Mouse (Mus musculus) cerebellum, adult (tissue): ENCODE data around the gene Ext2.

ENCODE experiments used
- ATAC-seq: cut with Nextera tagmentation; 2 replicates; pipeline ENCODE4 v1.9.2; 2017; ENCODE audit warnings: mild to moderate bottlenecking, moderate library complexity, mixed read lengths; ENCODE audit not compliant: insufficient number of reproducible peaks, low FRiP score, low TSS enrichment

Ext2 gene

DNA sequence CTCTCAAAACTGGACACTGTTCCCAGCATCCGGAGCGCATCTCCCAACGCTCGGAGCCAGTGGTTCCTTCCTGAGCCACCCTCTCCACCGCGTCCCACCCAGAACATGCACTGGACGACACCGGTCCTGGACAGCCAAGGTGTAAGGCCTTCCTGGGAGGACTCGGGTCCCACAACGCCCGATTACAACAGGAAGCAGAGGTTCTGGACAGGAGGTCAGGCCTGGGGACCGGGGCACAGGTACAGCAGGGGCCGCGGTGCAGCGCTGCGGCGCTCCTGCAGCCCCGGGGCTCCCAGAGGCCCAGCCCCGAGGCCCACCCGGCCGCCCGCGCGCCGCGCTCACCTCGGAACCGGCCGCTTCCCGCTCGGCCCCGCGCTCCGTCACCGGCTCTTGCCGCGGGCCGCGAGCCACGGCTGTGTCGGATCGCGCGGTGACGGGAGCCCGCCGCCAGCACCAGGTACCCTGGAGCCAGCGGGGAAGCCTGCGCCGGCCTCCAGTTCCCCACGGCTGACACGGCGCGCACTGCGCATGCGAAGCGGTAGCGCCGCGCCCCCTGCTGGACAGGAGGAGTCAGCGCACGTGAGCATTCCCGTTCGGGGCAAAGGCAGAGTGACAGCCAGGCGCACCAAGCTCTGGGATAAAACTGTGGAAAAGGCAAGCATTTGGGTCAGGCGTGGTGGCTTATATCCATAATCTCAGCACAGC is at the start of gene Ext2:
TSS of gene Ext2 (minus strand) at position 524 of the 705 bp plus-strand sequence.
- peak; percentile 91 for ATAC-seq

DNA sequence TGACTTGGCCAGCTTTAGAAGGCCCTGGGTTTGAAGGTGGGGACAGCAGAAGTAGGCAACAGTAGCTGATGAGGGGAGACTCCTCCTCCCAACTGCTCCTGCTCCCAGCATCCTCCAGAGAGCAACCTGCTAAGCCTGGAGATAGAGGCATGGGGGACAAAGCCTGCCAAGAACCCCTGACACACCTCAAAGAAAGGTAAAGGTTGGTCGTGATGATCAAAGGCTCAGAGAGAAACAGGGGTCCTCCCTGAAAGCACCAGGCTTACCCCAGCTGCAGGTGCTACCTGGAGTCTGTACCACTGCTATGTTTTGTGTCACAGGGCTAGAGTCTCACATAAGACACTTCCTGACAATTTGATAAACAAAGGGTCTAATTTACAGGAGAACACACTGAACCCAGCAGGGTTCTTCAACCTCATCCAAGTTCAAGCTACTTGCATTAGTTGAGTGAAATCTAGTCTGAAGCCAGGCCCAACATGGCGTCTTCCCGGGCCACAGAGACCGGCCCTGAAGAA is 49.1 kb upstream of the Ext2 start:
- ATAC-seq = no peak

GRCm38 (mm10) chr2:93870842-93871241 is 48.5 kb upstream of the Ext2 start:
- ATAC-seq = peak; percentile 69; the same call in 1 of the 2 replicates

- ATAC-seq = no peak
Observed at GRCm38 (mm10) chr2:93869107-93869600, 46.8 kb upstream of the Ext2 start, which contains the start of gene Accsl. Accsl (minus strand) TSS chr2:93869157.

DNA sequence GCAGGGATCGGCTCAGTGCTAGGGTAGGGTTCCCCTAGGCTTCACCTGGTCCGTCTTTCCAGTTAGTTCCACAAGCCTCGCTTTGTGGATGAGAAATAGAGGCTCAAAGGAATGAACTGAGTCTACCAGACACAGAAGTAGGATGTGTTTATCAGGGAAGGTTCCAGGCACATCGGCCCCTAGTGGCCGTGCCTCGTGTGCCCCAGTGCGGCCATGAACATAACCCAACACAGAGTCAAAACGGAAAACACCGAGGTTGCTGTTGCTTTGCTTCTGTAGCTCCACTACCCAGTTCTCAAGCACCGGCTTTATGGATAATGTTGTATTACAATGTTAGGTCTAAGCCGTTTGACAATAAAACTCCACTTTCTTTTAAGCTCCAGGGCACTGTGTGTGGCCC is 46.2 kb upstream of the Ext2 start:
- ATAC-seq = no peak

DNA sequence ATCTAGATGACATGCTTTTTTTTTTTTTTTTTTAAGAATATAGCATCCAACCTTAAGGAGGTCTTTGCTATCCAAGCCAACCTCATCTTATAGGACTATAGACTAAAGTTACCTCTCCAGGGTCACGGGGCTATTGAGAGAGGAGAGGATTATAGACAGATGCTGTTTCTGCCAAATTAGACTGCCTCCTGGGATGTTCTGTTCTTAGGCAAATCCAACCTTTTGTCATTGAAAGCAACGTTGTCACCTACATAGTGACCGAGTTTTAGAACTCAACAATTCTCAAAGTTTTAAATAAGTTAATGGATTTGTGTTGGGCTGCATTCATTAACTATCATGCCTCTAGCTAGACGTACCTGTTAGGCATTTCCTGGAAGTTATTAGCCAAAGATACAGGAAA is 40.9 kb upstream of the Ext2 start:
- ATAC-seq = no peak

DNA sequence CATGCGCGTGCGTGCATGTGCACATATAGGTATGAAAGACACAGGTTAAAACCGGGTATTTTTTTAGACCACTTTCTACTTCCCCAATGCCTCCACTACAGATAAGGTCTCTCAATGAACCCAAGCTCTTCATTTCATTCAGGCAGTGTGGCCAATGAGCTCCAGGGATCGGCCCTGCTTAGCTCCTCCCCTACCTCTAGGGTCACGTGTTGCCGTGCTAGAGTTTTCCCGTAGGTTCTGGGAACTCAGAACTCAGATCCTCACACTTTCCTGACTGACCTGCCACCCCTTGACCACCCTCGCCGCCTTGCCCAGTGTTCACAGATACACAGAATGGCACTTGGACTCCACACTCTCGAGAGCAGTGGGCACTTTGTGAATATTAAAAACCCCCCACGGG is 36.5 kb upstream of the Ext2 start:
- no peak for ATAC-seq

- ATAC-seq = no peak
Observed at GRCm38 (mm10) chr2:93851303-93851702, 28.9 kb upstream of the Ext2 start.

GRCm38 (mm10) chr2:93850317-93850944 is 28.1 kb upstream of the Ext2 start:
- no peak for ATAC-seq

DNA sequence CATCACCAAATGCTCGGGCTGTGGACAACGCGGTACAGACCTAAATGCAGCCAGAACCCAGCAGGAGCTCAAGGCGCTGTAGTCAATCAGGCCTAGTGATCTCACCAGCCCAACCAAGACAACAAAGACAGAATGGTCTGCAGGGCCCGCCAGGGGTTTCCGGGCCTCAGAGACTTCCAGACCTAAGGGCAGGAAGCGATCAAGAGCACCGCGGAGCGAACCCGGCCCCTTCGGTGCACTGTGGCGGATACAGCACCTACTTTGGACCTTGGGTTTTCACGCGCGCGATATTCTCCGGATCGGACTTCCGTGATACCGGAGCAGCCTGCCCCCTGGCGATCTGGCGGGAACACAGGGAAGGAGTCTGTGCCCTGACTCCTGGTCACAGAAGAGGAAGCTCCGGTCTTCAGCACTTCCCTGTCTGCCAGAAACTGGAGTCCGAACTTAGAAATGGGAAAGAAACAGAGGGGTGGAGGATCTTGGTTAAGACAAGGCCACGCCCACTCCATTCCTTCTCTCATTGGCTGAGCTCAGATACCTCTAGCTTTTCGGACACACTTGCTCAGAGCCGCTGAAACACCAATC is 27.2 kb upstream of the Ext2 start, which contains the start of gene Accs:
TSS of gene Accs (minus strand) at position 439 of the 585 bp plus-strand sequence.
- peak; percentile 81 for ATAC-seq

DNA sequence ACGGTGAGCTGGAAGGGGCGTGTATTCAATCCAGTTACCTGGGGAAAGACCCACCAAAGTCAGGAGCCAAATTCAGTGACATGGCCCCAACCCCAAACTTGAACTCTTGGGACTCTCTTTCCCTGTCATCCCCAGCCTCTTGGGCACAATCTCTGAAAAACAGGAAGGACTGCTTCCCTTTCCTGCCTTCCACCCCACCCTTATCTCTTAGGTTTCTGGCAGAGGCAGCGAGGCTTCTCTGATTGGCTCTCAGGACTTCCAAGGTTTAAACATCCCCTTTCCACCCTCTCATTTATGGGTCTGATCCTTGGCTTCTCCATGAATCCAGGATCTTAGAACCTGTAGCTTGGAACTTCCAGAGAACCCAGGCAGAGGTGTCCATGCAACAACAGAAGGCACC is 19.0 kb upstream of the Ext2 start:
- no peak for ATAC-seq

DNA sequence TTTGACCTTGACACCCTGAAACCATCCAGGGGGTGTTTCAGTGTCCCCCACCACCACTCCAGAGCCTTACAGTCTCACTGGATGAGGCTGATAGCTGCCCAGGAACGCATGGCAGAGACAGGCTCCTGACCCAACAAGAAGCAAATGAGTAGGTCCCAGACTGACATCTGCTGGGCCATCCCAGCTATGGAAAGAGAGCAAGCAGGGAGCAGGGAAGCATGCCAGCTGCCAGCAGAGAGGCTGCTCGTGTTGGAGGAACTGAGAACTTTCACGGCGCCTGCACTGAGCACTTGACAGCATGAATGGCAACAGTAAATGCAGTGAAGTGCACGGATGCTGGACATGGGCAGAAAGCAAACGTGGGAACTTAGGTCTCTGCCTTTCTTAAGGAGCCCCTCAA is 17.7 kb upstream of the Ext2 start:
- ATAC-seq = no peak

DNA sequence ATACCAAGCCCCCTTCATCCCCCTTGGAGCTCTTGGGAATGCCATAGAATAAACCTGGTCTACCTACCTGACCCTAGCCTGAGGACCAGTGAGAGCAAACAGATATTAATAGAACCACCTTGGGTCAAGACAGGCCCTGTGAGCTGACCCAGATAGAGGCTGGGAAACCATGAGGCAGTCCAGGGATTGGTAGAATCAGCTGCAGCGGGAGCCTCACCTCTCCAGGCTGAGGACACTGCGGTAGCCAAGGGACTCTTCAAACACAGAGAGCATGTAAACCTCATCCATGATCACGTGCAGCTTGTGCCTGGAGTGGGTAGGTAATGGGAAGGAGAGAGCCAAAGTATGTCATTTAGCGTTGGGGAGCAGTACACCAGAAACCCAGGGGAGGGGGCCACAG is 16.6 kb upstream of the Ext2 start:
- ATAC-seq = no peak

DNA sequence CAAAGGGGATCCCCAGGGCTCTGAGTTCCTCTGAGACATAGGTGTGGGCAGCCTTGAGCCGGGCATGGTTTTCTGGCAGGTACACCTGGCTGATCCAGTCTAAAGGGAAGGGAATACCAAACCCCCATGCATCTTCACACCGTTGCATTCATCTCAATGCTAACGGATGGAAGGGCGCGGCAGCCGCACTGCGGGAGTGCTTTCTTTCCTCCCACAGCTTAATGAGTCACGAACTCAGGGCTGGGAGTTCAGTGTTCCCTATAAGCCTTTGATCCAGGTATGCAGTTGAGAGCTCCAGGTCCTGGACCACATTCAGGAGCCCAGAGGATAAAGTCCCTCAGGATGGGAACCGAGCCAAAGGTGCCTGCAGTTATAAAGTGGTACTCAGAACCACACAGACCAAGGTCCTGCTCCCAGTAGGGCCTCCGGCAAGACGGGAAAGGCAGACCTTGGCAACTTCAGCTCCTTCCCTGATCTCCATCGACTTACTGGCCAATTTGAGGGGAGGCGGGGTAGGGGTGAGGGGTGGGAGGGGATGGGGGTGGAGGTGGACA is 13.9 kb upstream of the Ext2 start:
- no peak for ATAC-seq

- no peak for ATAC-seq
Observed at GRCm38 (mm10) chr2:93835596-93835995, 13.2 kb upstream of the Ext2 start.

- peak; percentile 68 for ATAC-seq
Observed at GRCm38 (mm10) chr2:93823519-93823918, 1.2 kb upstream of the Ext2 start.

- ATAC-seq = no peak
Observed at GRCm38 (mm10) chr2:93817791-93818190, 4.6 kb downstream of the Ext2 start.

DNA sequence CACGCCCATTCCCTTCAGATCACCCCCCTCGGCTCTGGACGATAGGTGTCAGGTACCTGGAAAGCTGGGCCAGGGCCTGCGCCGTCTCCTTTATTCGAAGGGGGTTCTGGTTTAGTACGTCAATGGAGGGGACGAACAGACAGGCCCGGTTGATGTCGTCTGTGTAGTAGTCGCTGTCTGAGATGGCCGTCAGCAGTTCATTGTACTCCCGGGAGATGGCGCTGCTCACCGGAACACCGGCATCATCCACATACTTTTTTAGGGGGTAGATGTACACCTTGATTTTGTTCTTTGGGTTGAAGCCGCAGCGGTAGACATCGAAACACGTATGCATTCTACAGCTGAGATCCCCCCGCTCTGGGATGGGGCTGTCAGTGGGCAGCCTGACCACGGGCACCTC is 9.0 kb downstream of the Ext2 start:
- ATAC-seq = no peak; the same call in 1 of the 2 replicates

DNA sequence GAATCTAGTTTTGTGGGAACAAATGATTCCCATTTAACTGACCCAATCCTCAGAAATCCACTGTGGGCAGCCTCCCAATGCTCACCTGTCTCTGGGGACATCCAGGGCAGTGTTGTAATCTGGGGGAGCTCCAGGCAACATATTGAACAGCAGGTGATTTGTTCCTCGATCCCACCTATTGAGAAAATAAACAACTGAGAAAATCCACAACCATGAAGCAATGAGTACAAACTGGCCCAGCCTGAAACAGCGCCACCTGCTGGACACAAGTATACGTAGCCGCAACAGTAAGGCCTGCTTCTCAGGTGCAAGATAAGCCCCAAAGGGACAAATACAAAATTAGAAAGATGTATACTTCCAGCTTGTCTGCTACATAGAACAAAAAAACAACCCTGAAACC is 10.6 kb downstream of the Ext2 start:
- ATAC-seq = no peak

- peak; percentile 49; the same call in 1 of the 2 replicates for ATAC-seq
Observed at GRCm38 (mm10) chr2:93809931-93810330, 12.4 kb downstream of the Ext2 start.

GRCm38 (mm10) chr2:93808071-93808470 is 14.3 kb downstream of the Ext2 start:
- ATAC-seq = no peak
